Mouse (Mus musculus) cerebellum, postnatal 14 days (tissue): ENCODE measurements at regions not wholly inside any gene's neighbourhood (a gene's known extent, or its start where the extent isn't known, plus 50 kb on each side); places are given as distances from the start of the nearest gene placed in this dataset.
A peak's percentile ranks its signal among the peaks of the same experiment; 100 is the strongest.
"Not testable (repeated sequence)": the region's sequence is repeated elsewhere in the genome, so short reads cannot be mapped to it uniquely, and the experiment has no call there.

ENCODE experiments used
- DNase-seq, 2 experiments: peaks; one replicate each; pipeline ENCODE4 v3.0.0; 2021; ENCODE audit warnings: mixed read lengths in 2 of 2

- no peak for DNase-seq
Measured at GRCm38 (mm10) chr12:64137997-64138396, 336.5 kb downstream of the Fscb start.

GRCm38 (mm10) chr12:64116438-64116837, 358.1 kb downstream of the Fscb start:
- no peak for DNase-seq

GRCm38 (mm10) chr12:64114476-64114875, 360.0 kb downstream of the Fscb start:
- DNase-seq = peak in 1 of 2 experiments; percentile 8

- peak; percentile 62 to 70 for DNase-seq
Measured at GRCm38 (mm10) chr12:64104214-64104613, 370.3 kb downstream of the Fscb start.

- no peak for DNase-seq
Measured at GRCm38 (mm10) chr12:64076789-64077188, 397.7 kb downstream of the Fscb start.

GRCm38 (mm10) chr12:64045528-64045927, 429.0 kb downstream of the Fscb start:
- DNase-seq = no peak

GRCm38 (mm10) chr12:64008631-64009030, 465.9 kb downstream of the Fscb start:
- DNase-seq = not testable (repeated sequence)
